Mouse (Mus musculus): ENCODE data around the gene Pum1. TPM values are rescaled to one million over a fixed set of nuclear protein-coding genes. Genes with fewer than 3 reads are reported as not detected.
"Not testable (repeated sequence)": the region's sequence is repeated elsewhere in the genome, so short reads cannot be mapped to it uniquely, and the experiment has no call there.

The Pum1 gene
- polyA plus RNA-seq, 1 experiment from 2014 or later, result 103 TPM

DNA sequence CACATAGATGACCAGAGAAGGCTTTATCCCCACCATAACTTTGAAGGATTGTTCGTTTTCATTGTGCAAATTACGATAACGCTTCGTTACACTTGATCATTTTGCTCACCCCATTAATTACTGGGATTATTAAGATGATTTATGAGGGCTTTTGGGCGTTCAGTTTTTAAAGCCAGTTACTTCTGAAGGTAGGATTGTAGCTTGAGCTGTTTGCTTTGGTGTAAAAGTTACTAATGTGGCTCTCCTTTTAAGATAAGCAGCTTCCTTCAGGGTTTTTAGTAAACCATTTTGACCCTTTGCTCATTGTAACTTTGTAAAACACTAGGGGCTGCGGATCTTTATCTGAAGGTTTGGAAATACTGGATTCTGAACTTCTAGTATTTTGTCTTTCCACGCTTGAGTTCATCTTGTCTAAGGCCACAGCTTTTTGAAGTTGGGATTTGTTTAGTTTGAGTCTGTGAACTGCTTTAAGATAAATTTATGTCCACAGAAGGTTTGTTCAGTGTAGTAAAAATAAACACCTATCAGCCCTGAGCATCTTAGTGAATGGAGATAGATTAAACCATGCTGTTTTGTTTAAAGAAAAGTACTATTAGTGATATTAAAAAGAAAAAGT, 1.4 kb downstream of the Pum1 start:
- H3K9me3 ChIP-seq (ENCODE audit: control insufficient read depth, low read length), result no peaks in the 10 kb centered on the region
- peaks cover 11% of the 10 kb centered on the region for H3K4me1 ChIP-seq (ENCODE audit: control insufficient read depth, insufficient read depth, low read length)
- peak overlapping the region; percentile 94 for H3K4me3 ChIP-seq (ENCODE audit: low read depth, low read length)
- no peaks in the 10 kb centered on the region for H3K27me3 ChIP-seq (ENCODE audit: control insufficient read depth, insufficient read depth, low read length)
- no peak overlapping the region for H3K27ac ChIP-seq (ENCODE audit: low read depth, low read length)
- peaks cover 3% of the 10 kb centered on the region; the same call in 1 of the 2 replicates for H3K36me3 ChIP-seq (ENCODE audit: control insufficient read depth, insufficient read depth, low read length)
- DNase-seq (ENCODE audit: low spot score, missing footprints) (peak; percentile 87), ATAC-seq (ENCODE audit: low FRiP score) (no peak)
- H3K4me2 ChIP-seq, result peak overlapping the region; percentile 95
- H3K9ac ChIP-seq (ENCODE audit: low read length), result peak overlapping the region; percentile 99
- WGBS, result 7% methylated on average over 7 of the region's 7 CpGs

DNA sequence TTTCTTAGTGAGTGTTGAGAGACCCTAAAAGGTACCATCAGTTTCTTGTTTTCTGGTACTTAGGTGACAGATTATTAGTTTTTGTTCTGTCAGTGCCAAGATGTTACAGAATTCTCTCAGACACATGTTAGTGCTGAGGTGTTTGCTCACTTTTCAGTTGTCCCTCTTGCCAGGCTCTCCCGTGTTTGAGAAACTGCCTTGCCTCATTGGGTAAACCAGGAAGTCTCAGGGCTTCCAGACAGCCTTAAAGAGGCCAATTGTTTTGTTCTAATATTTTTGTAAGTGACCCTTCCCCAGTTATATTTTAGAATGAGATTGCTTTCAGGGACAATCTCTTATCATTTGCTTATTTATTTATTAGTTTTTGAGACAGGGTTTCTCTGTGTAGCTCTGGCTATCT, 2.1 kb downstream of the Pum1 start:
- peak overlapping the region; percentile 94; the same call in 1 of the 2 replicates for H3K4me3 ChIP-seq (ENCODE audit: low read depth, low read length)
- no peaks in the 10 kb centered on the region for H3K27me3 ChIP-seq (ENCODE audit: control insufficient read depth, insufficient read depth, low read length)
- H3K9me3 ChIP-seq (ENCODE audit: control insufficient read depth, low read length), result no peaks in the 10 kb centered on the region
- peaks cover 3% of the 10 kb centered on the region; the same call in 1 of the 2 replicates for H3K36me3 ChIP-seq (ENCODE audit: control insufficient read depth, insufficient read depth, low read length)
- H3K27ac ChIP-seq (ENCODE audit: low read depth, low read length), result no peak overlapping the region
- WGBS, result 42% methylated on average over 1 of the region's 1 CpGs
- no peak for DNase-seq (ENCODE audit: low spot score, missing footprints)
- ATAC-seq (ENCODE audit: low FRiP score), result no peak
- peak overlapping the region; percentile 95 for H3K4me2 ChIP-seq
- peaks cover 11% of the 10 kb centered on the region for H3K4me1 ChIP-seq (ENCODE audit: control insufficient read depth, insufficient read depth, low read length)
- no peak overlapping the region; the same call in 1 of the 2 replicates for H3K9ac ChIP-seq (ENCODE audit: low read length)

- no peak for DNase-seq (ENCODE audit: low spot score, missing footprints)
- ATAC-seq (ENCODE audit: low FRiP score), result no peak
- WGBS, result 88% methylated on average over 2 of the region's 2 CpGs
- H3K9me3 ChIP-seq (ENCODE audit: control insufficient read depth, low read length), result no peaks in the 10 kb centered on the region
- no peak overlapping the region for H3K27ac ChIP-seq (ENCODE audit: low read depth, low read length)
- H3K27me3 ChIP-seq (ENCODE audit: control insufficient read depth, insufficient read depth, low read length), result no peaks in the 10 kb centered on the region
- peaks cover 20% of the 10 kb centered on the region for H3K36me3 ChIP-seq (ENCODE audit: control insufficient read depth, insufficient read depth, low read length)
- H3K4me2 ChIP-seq, result no peak overlapping the region
- no peak overlapping the region for H3K4me3 ChIP-seq (ENCODE audit: low read depth, low read length)
- peaks cover 11% of the 10 kb centered on the region for H3K4me1 ChIP-seq (ENCODE audit: control insufficient read depth, insufficient read depth, low read length)
- H3K9ac ChIP-seq (ENCODE audit: low read length), result no peak overlapping the region
Observed at GRCm38 (mm10) chr4:130667686-130668085, 4.6 kb downstream of the Pum1 start.

GRCm38 (mm10) chr4:130668541-130668940, 5.4 kb downstream of the Pum1 start:
- H3K4me3 ChIP-seq (ENCODE audit: low read depth, low read length), result no peak overlapping the region
- no peaks in the 10 kb centered on the region for H3K9me3 ChIP-seq (ENCODE audit: control insufficient read depth, low read length)
- WGBS, result 78% methylated on average over 2 of the region's 2 CpGs
- DNase-seq (ENCODE audit: low spot score, missing footprints), result peak; percentile 80
- H3K4me1 ChIP-seq (ENCODE audit: control insufficient read depth, insufficient read depth, low read length), result peaks cover 11% of the 10 kb centered on the region
- no peak overlapping the region for H3K27ac ChIP-seq (ENCODE audit: low read depth, low read length)
- peaks cover 25% of the 10 kb centered on the region for H3K36me3 ChIP-seq (ENCODE audit: control insufficient read depth, insufficient read depth, low read length)
- H3K4me2 ChIP-seq, result no peak overlapping the region
- no peaks in the 10 kb centered on the region for H3K27me3 ChIP-seq (ENCODE audit: control insufficient read depth, insufficient read depth, low read length)
- no peak overlapping the region for H3K9ac ChIP-seq (ENCODE audit: low read length)
- ATAC-seq (ENCODE audit: low FRiP score), result no peak

GRCm38 (mm10) chr4:130668991-130669390, 5.9 kb downstream of the Pum1 start:
- Histone ChIP-seq H3K4me2 (no peak overlapping the region), H3K4me3 (ENCODE audit: low read depth, low read length) (no peak overlapping the region), H3K4me1 (ENCODE audit: control insufficient read depth, insufficient read depth, low read length) (peaks cover 11% of the 10 kb centered on the region), H3K27me3 (ENCODE audit: control insufficient read depth, insufficient read depth, low read length) (no peaks in the 10 kb centered on the region), H3K9me3 (ENCODE audit: control insufficient read depth, low read length) (no peaks in the 10 kb centered on the region), H3K36me3 (ENCODE audit: control insufficient read depth, insufficient read depth, low read length) (peaks cover 25% of the 10 kb centered on the region), H3K9ac (ENCODE audit: low read length) (no peak overlapping the region), H3K27ac (ENCODE audit: low read depth, low read length) (no peak overlapping the region)
- DNase-seq (ENCODE audit: low spot score, missing footprints) (no peak), ATAC-seq (ENCODE audit: low FRiP score) (no peak)
- 73% methylated on average over 7 of the region's 7 CpGs for WGBS

DNA sequence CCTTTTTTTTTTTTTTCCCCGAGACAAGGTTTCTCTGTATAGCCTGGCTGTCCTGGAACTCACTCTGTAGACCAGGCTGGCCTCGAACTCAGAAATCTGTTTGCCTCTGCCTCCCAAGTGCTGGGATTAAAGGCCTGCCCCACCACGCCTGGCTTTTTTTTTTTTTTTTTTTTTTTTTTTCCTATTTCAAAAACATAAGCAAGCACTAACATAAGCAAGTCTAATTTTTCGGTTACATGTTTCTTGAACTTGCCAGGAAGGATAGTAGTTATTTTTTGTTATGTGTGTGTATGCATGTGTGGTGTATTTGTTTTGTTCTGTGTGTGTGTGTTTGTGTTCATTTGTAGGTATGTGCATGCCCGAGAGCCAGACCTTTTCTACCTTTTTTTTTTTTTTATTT, 6.9 kb downstream of the Pum1 start:
- not testable (repeated sequence) for H3K4me1 ChIP-seq (ENCODE audit: control insufficient read depth, insufficient read depth, low read length); H3K4me2 ChIP-seq; H3K4me3 ChIP-seq (ENCODE audit: low read depth, low read length); H3K27ac ChIP-seq (ENCODE audit: low read depth, low read length); DNase-seq (ENCODE audit: low spot score, missing footprints); H3K9ac ChIP-seq (ENCODE audit: low read length); ATAC-seq (ENCODE audit: low FRiP score); H3K27me3 ChIP-seq (ENCODE audit: control insufficient read depth, insufficient read depth, low read length); H3K9me3 ChIP-seq (ENCODE audit: control insufficient read depth, low read length)
- 92% methylated on average over 5 of the region's 5 CpGs for WGBS
- H3K36me3 ChIP-seq (ENCODE audit: control insufficient read depth, insufficient read depth, low read length), result peaks cover 25% of the 10 kb centered on the region

GRCm38 (mm10) chr4:130671079-130671845, 8.1 kb downstream of the Pum1 start:
- no peak overlapping the region for H3K4me3 ChIP-seq (ENCODE audit: low read depth, low read length)

DNA sequence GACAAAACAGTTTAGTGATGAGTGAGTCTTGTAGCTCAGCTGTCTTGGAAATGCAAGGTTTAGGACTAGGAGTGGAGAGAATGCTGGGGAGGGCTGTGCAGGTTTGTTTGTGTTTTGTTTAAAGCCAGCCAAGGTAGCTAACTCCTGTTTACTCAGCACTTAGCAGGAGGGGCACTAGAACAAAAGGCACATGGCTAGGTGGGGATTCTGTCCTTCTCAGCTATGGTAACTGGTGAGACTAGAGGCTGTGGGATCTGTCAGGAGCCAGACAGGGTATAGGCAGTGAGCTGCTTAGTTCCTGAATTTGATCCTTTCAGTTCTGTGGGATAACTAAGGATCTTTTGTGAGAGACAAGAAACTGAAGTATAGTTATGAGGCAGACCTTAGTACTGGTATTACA, 9.0 kb downstream of the Pum1 start:
- Histone ChIP-seq H3K9ac (ENCODE audit: low read length) (no peak overlapping the region), H3K4me2 (no peak overlapping the region), H3K4me3 (ENCODE audit: low read depth, low read length) (no peak overlapping the region), H3K27me3 (ENCODE audit: control insufficient read depth, insufficient read depth, low read length) (no peaks in the 10 kb centered on the region), H3K9me3 (ENCODE audit: control insufficient read depth, low read length) (no peaks in the 10 kb centered on the region), H3K27ac (ENCODE audit: low read depth, low read length) (no peak overlapping the region), H3K4me1 (ENCODE audit: control insufficient read depth, insufficient read depth, low read length) (peaks cover 3% of the 10 kb centered on the region; the same call in 1 of the 2 replicates), H3K36me3 (ENCODE audit: control insufficient read depth, insufficient read depth, low read length) (peaks cover 25% of the 10 kb centered on the region)
- ATAC-seq (ENCODE audit: low FRiP score) (no peak), DNase-seq (ENCODE audit: low spot score, missing footprints) (peak; percentile 81)

More at GRCm38 (mm10) chr4:130671079-130671845, 8.1 kb downstream of the Pum1 start:
- H3K36me3 ChIP-seq (ENCODE audit: control insufficient read depth, insufficient read depth, low read length), result peaks cover 25% of the 10 kb centered on the region
- no peaks in the 10 kb centered on the region for H3K9me3 ChIP-seq (ENCODE audit: control insufficient read depth, low read length)
- ATAC-seq (ENCODE audit: low FRiP score) (no peak), DNase-seq (ENCODE audit: low spot score, missing footprints) (no peak)
- H3K27me3 ChIP-seq (ENCODE audit: control insufficient read depth, insufficient read depth, low read length), result no peaks in the 10 kb centered on the region
- H3K27ac ChIP-seq (ENCODE audit: low read depth, low read length), result no peak overlapping the region
- H3K9ac ChIP-seq (ENCODE audit: low read length), result no peak overlapping the region; the same call in 1 of the 2 replicates
- H3K4me2 ChIP-seq, result no peak overlapping the region
- WGBS, result 95% methylated on average over 4 of the region's 4 CpGs
- peaks cover 3% of the 10 kb centered on the region for H3K4me1 ChIP-seq (ENCODE audit: control insufficient read depth, insufficient read depth, low read length)

DNA sequence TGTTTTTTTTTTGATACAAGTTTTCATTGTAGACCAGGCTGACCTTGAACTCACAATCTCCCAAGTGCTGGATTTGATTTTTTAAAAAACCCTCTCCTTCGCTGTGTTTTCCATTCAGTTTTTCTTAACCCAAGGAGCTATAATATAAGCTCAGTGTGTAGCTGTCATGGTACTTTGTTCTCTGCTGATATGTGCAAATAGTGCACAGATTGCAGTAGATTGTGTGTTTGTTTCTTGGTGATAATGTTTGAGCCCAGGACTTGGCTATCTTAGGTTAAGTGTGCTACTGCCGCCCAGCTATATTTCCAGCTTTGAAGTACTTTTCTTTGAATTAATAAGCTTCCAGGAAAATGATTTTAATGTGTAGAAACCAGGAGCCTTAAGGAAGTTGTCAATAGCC, 13.6 kb downstream of the Pum1 start:
- no peak overlapping the region for H3K4me2 ChIP-seq
- no peaks in the 10 kb centered on the region for H3K27me3 ChIP-seq (ENCODE audit: control insufficient read depth, insufficient read depth, low read length)
- WGBS, result 99% methylated on average over 2 of the region's 2 CpGs
- no peak overlapping the region for H3K4me3 ChIP-seq (ENCODE audit: low read depth, low read length)
- H3K36me3 ChIP-seq (ENCODE audit: control insufficient read depth, insufficient read depth, low read length), result peaks cover 19% of the 10 kb centered on the region
- no peak for DNase-seq (ENCODE audit: low spot score, missing footprints)
- H3K4me1 ChIP-seq (ENCODE audit: control insufficient read depth, insufficient read depth, low read length), result no peaks in the 10 kb centered on the region
- no peak overlapping the region for H3K9ac ChIP-seq (ENCODE audit: low read length)
- no peak overlapping the region for H3K27ac ChIP-seq (ENCODE audit: low read depth, low read length)
- no peak for ATAC-seq (ENCODE audit: low FRiP score)
- H3K9me3 ChIP-seq (ENCODE audit: control insufficient read depth, low read length), result no peaks in the 10 kb centered on the region

All from midbrain, embryonic 11.5 days (tissue).